Mouse (Mus musculus): Measurements from ENCODE around the gene Cd27. TPM values are rescaled to one million over a fixed set of nuclear protein-coding genes. Genes with fewer than 3 reads are reported as not detected.
A peak's percentile ranks its signal among the peaks of the same experiment; 100 is the strongest.
"Not testable (repeated sequence)": the region's sequence is repeated elsewhere in the genome, so short reads cannot be mapped to it uniquely, and the experiment has no call there.

Cd27 gene
- 100 to 1,000 TPM; 258 to 621 (median 560) TPM for polyA plus RNA-seq (2017; shearing (Covaris generic))

DNA sequence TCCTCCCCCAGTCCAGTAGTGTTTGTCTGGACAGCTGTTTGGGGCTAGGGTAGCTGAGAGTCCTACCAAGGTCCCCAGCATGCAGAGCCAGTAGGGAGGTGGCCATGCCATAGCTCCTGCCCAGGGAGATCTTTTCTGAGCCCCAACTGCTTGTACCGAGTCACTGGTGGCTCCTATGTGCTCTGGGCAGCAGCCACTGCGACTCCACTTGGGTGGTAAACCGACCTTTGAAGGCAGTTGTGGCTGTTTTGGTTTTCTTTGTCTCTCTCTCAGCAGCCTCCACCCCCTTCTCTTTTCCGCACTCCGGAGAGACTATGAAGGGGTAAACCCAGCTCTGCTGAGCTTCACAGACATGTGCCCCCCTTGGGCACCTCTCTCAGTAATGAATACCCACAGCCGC lies at the start of gene Cd27:
TSS of gene Cd27 (minus strand) at position 229 of the 400 bp plus-strand sequence.
- ATAC-seq: peak; percentile 46

DNA sequence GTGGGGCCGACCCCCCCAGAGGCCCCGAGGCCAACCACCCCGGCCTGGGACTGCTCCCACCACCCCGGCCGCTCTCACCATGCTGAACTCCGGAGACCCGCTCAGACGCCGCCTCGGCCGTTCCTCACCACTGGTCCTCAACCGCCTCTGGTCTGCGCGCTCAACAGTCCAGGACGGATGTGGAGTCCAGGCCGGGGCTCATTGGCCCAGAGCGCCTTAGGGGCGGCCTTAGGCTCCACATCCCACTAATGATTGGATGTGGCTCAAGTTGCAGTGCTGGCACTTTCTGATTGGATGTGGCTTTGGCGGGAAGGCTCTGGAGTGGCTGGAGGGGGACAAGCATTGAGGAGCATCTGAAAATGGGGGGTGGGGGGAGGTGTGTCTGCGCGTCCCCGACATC lies 49.1 kb upstream of the Cd27 start, which contains the start of gene Tuba3a:
TSS of gene Tuba3a (minus strand) at position 153 of the 400 bp plus-strand sequence.
- no peak for ATAC-seq

- ATAC-seq: no peak
Observed at GRCm38 (mm10) chr6:125284751-125285150, 47.9 kb upstream of the Cd27 start.

- no peak for ATAC-seq
Observed at GRCm38 (mm10) chr6:125284250-125284649, 47.4 kb upstream of the Cd27 start.

DNA sequence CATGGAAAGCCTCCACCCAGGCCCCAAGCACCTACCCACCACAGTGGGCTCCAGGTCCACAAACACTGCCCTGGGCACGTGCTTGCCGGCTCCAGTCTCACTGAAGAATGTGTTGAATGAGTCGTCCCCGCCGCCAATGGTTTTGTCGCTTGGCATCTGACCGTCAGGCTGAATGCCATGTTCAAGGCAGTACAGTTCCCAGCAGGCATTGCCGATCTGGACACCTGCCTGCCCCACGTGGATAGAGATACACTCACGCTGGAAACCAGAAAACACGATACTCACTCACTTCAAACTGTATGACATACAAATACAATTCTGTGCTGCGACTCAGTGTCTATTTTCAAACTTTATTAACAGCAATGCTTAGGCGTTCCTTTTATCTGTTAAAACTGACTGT lies 45.9 kb upstream of the Cd27 start:
- ATAC-seq: not testable (repeated sequence)

GRCm38 (mm10) chr6:125279729-125280128 lies 42.9 kb upstream of the Cd27 start:
- no peak for ATAC-seq

GRCm38 (mm10) chr6:125274841-125275563 lies 38.2 kb upstream of the Cd27 start:
- no peak for ATAC-seq

- ATAC-seq: no peak
Observed at GRCm38 (mm10) chr6:125272228-125272785, 35.5 kb upstream of the Cd27 start.

GRCm38 (mm10) chr6:125271455-125272227 lies 34.8 kb upstream of the Cd27 start:
- peak; percentile 78 for ATAC-seq

GRCm38 (mm10) chr6:125268799-125269198 lies 32.0 kb upstream of the Cd27 start:
- no peak for ATAC-seq

- ATAC-seq: no peak
Observed at GRCm38 (mm10) chr6:125267469-125267868, 30.7 kb upstream of the Cd27 start.

GRCm38 (mm10) chr6:125266600-125266999 lies 29.8 kb upstream of the Cd27 start:
- ATAC-seq: peak; percentile 6

GRCm38 (mm10) chr6:125266091-125266490 lies 29.3 kb upstream of the Cd27 start:
- ATAC-seq: peak; percentile 7

DNA sequence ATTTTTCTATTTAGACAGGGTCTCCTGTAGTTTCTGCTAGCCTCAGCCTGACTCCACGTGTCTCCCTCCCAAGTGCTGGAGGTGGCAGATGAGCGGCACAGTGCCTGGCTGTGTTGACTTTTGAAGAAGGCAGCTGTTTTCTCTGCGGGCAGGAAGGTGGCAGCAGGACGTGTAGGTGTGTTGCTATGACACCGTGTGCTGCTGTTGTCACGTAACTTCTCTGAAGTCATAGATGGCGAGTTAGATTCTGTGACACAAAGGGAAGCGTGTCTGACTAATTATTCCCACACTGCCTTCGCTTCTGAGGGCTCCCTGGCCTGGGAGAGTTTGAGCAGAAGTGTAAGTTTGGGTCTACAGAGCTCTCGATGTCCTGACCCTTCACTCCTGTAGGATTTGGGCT lies 28.4 kb upstream of the Cd27 start:
- peak; percentile 92 for ATAC-seq

- ATAC-seq: no peak
Observed at GRCm38 (mm10) chr6:125264219-125264618, 27.4 kb upstream of the Cd27 start.

DNA sequence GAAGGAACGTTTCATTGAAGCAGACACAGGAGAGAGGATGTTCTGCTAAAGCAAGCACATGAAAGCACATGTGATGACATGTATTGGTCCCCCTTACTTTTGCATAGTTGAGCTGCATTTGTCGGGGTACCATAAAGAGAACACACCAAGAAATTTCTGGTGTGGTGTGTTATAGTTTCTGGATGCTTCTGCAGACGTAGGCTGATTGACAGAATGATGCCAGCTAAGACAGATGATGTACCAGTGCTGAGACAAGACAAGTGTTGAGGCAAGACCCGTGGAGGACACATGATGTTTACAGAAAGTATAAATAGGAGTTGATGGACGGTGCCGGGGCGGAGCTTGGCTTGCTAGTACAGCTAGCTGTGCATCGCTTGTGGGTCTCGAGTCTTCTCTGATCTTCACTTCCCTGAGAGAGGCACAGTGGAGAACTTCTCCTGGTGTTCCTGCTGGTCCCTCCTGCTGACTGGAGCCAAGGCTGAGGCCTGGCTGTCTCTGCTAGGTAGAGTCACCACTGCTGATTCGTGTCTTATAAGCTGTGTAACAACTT lies 23.3 kb upstream of the Cd27 start:
- peak; percentile 5 for ATAC-seq

DNA sequence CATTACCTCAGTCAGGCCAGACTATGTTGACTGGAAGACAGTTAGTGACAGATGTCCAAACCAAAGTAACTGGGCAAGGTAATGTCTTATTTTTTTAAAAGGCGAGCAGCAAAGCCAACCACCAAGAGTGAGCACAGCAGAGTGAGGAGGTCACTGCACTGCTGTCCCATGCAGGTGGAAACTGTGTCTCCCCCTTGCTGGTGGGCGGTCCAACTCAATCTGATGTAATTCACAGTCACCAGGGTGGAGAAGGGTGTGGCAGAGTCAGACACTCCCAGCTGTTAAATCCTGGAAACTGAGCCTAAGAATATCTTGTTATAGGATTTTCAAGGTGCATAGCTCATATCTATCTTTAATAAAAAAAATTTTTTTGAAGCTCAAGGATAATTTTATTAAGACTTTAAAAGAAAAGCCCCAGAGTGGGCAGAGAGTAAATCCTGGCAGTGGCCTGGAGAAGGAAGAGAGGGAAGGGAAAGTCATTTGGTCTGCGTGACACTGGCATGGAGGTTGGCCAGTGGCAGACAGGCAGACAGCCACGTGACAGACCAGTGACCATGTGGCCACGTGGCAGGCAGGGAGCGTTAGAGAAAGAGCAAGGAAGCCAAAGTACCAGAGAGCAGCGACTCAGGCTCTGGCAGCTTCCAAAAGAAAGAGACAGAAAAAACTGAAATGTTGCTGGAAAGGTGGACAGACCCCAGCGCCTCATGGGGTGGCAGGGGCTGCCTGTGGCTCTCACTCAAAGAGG lies 19.6 kb upstream of the Cd27 start:
- no peak for ATAC-seq

DNA sequence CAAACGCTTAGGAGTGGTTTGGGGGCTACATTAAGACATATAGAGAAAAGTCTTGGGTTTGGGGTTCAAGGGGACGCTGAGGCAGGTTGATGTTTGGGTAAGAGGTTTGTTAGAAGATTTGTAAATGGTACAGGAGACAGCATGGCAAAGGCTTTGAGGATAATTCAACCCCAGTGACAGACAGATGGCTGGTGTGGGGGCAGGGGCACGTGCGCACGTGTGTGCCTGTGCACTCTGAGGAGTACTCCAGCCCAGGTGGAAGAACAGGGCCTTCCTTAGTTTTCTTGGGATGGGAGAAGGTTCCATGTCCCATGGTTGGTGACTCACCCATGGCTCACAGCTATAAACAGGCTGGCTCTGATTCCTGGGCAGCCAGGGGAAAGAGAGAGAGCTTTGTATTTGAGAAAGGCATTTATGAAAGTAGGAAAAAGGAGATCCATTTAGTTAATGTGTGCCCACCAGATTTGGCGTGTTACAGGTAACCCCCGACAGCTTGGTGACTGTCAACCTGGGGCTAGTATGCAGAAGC lies 18.8 kb upstream of the Cd27 start:
- ATAC-seq: no peak

DNA sequence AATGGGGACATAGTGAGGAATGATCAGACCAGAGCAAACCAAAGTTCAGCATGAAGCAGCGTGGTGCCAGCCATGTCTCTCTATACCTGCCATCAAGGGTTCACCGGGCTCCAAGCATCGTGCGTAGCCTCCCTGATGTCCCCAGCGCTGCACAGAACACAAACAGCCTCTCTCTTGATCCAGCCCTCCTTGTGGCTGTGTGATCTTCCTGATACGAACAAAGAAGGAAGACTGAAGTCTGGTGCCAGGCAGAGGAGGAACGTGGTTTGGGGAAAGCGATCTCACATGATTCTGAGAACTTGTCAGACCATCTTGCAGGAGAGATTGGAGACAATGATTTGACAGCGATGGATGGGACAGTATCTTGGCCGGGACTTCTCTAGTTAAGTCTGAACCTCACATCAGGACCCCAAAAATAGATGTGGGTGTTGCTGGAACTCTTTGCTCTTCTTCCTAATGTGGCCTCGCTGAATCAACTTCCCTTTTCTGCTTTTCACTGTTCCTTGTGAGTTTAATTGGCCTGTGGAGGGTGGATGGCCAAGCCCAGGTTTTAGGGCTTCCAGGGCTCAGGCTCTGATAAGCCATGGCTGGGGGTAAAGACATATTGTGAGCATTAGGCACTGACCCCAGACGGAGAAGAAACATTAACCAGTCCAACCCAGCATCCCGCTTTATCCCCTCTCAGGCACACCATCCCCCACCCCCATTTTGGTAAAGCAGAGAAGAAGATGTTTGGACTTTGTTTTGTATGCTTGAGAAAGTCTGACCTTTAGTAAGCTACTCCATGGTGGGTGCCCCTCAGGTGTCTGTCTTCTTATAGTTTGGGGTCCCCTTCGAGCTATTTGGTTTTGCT lies 17.3 kb upstream of the Cd27 start:
- ATAC-seq: no peak

DNA sequence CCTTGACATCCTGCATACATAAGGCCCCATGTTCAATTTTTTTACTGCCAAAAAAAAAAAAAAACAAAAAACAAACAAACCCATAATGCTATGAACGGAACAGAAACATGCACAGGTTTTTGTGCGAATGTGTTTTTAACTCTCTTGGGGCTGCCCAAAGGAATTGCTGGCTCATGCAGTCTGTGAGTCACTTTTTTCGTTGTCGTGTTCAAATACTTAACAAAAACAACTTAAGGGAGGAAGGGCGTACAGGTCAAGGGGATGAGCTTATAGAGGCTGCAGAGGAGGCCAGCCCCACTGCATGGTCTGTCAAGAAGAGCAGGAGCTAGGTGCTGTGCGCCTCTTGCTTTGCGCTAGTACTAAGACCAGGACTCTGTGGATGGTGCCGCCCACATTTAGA lies 15.9 kb upstream of the Cd27 start:
- no peak for ATAC-seq

- no peak for ATAC-seq
Observed at GRCm38 (mm10) chr6:125252285-125252684, 15.5 kb upstream of the Cd27 start.

Data from inflammation-experienced regulatory T-cells, adult 6 months (primary cell).